Mouse (Mus musculus): ENCODE results near the gene Calm2. TPM values are rescaled to one million over a fixed set of nuclear protein-coding genes. Genes with fewer than 3 reads are reported as not detected.

Gene Calm2
- polyA plus RNA-seq, 2 experiments: 195 to 373 TPM

GRCm38 (mm10) chr17:87454121-87454520 is 7.4 kb upstream of the Calm2 start:
- DNase-seq (ENCODE audit: low read depth in 3 of 3, low spot score in 3 of 3): no peak
- ATAC-seq (ENCODE audit: insufficient read depth): no peak
- WGBS (ENCODE audit: insufficient replicate concordance): 72% methylated on average over 3 of the region's 3 CpGs

DNA sequence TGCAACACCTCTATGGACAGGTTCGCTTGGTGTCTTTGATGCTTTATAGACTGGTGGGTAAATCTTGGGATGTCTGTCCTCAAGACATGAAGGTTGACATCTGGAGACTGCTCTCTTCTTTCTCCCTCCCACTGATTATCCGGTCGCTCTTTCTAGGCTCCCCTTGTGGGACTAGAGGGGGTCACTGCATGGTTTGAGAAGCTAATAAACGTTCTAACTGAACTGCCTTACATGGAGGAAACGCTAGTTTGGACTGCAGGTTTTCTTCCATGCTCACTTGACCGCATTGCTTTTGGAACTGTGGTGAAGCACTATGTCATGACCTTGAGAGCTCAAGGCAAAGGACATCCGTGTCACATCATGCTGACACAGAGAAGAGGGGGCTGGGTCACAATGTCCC is 6.6 kb upstream of the Calm2 start:
- 66% methylated on average over 7 of the region's 7 CpGs for WGBS (ENCODE audit: insufficient replicate concordance)
- Histone ChIP-seq H3K4me3 (ENCODE audit: insufficient read depth in 1 of 2, low read depth in 2 of 2, low read length in 2 of 2) (no peak overlapping the region), H3K36me3 (replicated peaks; ENCODE audit: control insufficient read depth, insufficient read depth, low read depth) (no peaks in the 10 kb centered on the region), H3K27ac (no peak overlapping the region), H3K9ac (replicated peaks) (no peak overlapping the region), H3K27me3 (ENCODE audit: control insufficient read depth, insufficient read depth, low read length) (no peaks in the 10 kb centered on the region), H3K4me1 (replicated peaks; ENCODE audit: control insufficient read depth in 2 of 2, insufficient read depth in 2 of 2, low read length in 1 of 2) (peaks cover 8 to 17% of the 10 kb centered on the region in 2 experiments; a peak in 3 of 4 replicates), H3K4me2 (ENCODE audit: low read depth) (no peak overlapping the region), H3K9me3 (ENCODE audit: control insufficient read depth, low read length) (no peaks in the 10 kb centered on the region)
- no peak for DNase-seq (ENCODE audit: low read depth in 3 of 3, low spot score in 3 of 3)
- no peak for TF ChIP-seq EP300 (IDR thresholded peaks at IDR 0.05; ENCODE audit: low read depth)
- no peak for TF ChIP-seq CTCF (IDR thresholded peaks at IDR 0.05; ENCODE audit: low read depth)
- no peak for ATAC-seq (ENCODE audit: insufficient read depth)

More at GRCm38 (mm10) chr17:87454121-87454520, 7.4 kb upstream of the Calm2 start:
- Histone ChIP-seq H3K4me2 (ENCODE audit: low read depth) (no peak overlapping the region), H3K27me3 (ENCODE audit: control insufficient read depth, insufficient read depth, low read length) (no peaks in the 10 kb centered on the region), H3K9me3 (ENCODE audit: control insufficient read depth, low read length) (no peaks in the 10 kb centered on the region), H3K36me3 (replicated peaks; ENCODE audit: control insufficient read depth, insufficient read depth, low read depth) (no peaks in the 10 kb centered on the region), H3K4me3 (ENCODE audit: insufficient read depth in 1 of 2, low read depth in 2 of 2, low read length in 2 of 2) (no peak overlapping the region), H3K4me1 (replicated peaks; ENCODE audit: control insufficient read depth in 2 of 2, insufficient read depth in 2 of 2, low read length in 1 of 2) (peaks cover 4 to 18% of the 10 kb centered on the region in 2 experiments; a peak in 3 of 4 replicates), H3K9ac (replicated peaks) (no peak overlapping the region), H3K27ac (no peak overlapping the region)
- TF ChIP-seq CTCF (IDR thresholded peaks at IDR 0.05; ENCODE audit: low read depth): no peak
- TF ChIP-seq EP300 (IDR thresholded peaks at IDR 0.05; ENCODE audit: low read depth): no peak

- peaks cover 7% of the 10 kb centered on the region for H3K36me3 ChIP-seq (replicated peaks; ENCODE audit: control insufficient read depth, insufficient read depth, low read depth)
- no peak overlapping the region for H3K27ac ChIP-seq
- H3K4me1 ChIP-seq (replicated peaks; ENCODE audit: control insufficient read depth in 2 of 2, insufficient read depth in 2 of 2, low read length in 1 of 2): peaks cover 21 to 23% of the 10 kb centered on the region in 2 experiments
- no peaks in the 10 kb centered on the region for H3K27me3 ChIP-seq (ENCODE audit: control insufficient read depth, insufficient read depth, low read length)
- 9% methylated on average over 8 of the region's 8 CpGs for WGBS (ENCODE audit: insufficient replicate concordance)
- no peak overlapping the region for H3K4me3 ChIP-seq (ENCODE audit: insufficient read depth in 1 of 2, low read depth in 2 of 2, low read length in 2 of 2)
- no peaks in the 10 kb centered on the region for H3K9me3 ChIP-seq (ENCODE audit: control insufficient read depth, low read length)
- H3K9ac ChIP-seq (replicated peaks): 0 out of 2 replicates have a peak overlapping the region, but pooled peaks have one; percentile 5
- peak overlapping the region; percentile 42 for H3K4me2 ChIP-seq (ENCODE audit: low read depth)
- TF ChIP-seq EP300 (IDR thresholded peaks at IDR 0.05; ENCODE audit: low read depth): no peak
- TF ChIP-seq CTCF (IDR thresholded peaks at IDR 0.05; ENCODE audit: low read depth): no peak
- ATAC-seq (ENCODE audit: insufficient read depth) (no peak), DNase-seq (ENCODE audit: low read depth in 3 of 3, low spot score in 3 of 3) (no peak)
These were observed 2.1 kb upstream of the Calm2 start for GRCm38 (mm10) chr17:87448881-87449280.

DNA sequence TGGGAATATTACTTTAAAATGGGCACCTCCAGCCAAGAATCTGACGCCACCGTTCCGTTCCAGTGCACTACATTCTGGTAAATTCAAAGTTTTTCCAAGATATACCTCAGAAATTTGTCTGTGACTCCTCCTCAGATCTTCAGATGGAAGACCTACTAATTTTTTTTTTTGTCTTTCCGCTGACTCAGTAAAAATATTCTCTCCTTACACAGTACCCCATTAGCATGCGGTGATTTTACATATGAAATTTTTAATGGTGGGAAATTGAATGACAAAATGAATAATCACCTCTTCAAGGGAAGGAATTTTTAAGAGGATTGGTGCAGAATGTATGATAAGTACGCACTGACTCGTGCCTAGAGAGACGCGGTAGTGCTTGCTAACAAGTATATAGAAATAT is 1.6 kb upstream of the Calm2 start:
- Histone ChIP-seq H3K9ac (replicated peaks) (no peak overlapping the region), H3K4me2 (ENCODE audit: low read depth) (peak overlapping the region; percentile 42)
- WGBS (ENCODE audit: insufficient replicate concordance): 75% methylated on average over 9 of the region's 9 CpGs

GRCm38 (mm10) chr17:87447612-87448200 is 971 bp upstream of the Calm2 start:
- 39% methylated on average over 12 of the region's 12 CpGs for WGBS (ENCODE audit: insufficient replicate concordance)
- TF ChIP-seq CTCF (IDR thresholded peaks at IDR 0.05; ENCODE audit: low read depth) (no peak), EP300 (IDR thresholded peaks at IDR 0.05; ENCODE audit: low read depth) (no peak)
- H3K4me1 ChIP-seq (replicated peaks; ENCODE audit: control insufficient read depth in 2 of 2, insufficient read depth in 2 of 2, low read length in 1 of 2): peaks cover 28 to 30% of the 10 kb centered on the region in 2 experiments
- DNase-seq (ENCODE audit: low read depth in 3 of 3, low spot score in 3 of 3) (no peak), ATAC-seq (ENCODE audit: insufficient read depth) (no peak)
- peak overlapping the region; percentile 38; the same call in 1 of the 2 replicates for H3K27ac ChIP-seq
- H3K36me3 ChIP-seq (replicated peaks; ENCODE audit: control insufficient read depth, insufficient read depth, low read depth): peaks cover 8% of the 10 kb centered on the region
- peak overlapping the region; percentile 80 for H3K9ac ChIP-seq (replicated peaks)
- no peaks in the 10 kb centered on the region for H3K9me3 ChIP-seq (ENCODE audit: control insufficient read depth, low read length)
- peak overlapping the region; percentile 62 to 98 for H3K4me3 ChIP-seq (ENCODE audit: insufficient read depth in 1 of 2, low read depth in 2 of 2, low read length in 2 of 2)
- H3K27me3 ChIP-seq (ENCODE audit: control insufficient read depth, insufficient read depth, low read length): no peaks in the 10 kb centered on the region
- peak overlapping the region; percentile 85 for H3K4me2 ChIP-seq (ENCODE audit: low read depth)

More for the DNA sequence above, 1.6 kb upstream of the Calm2 start:
- no peaks in the 10 kb centered on the region for H3K9me3 ChIP-seq (ENCODE audit: control insufficient read depth, low read length)
- peaks cover 8% of the 10 kb centered on the region for H3K36me3 ChIP-seq (replicated peaks; ENCODE audit: control insufficient read depth, insufficient read depth, low read depth)
- TF ChIP-seq CTCF (IDR thresholded peaks at IDR 0.05; ENCODE audit: low read depth): no peak
- TF ChIP-seq EP300 (IDR thresholded peaks at IDR 0.05; ENCODE audit: low read depth): no peak
- no peak overlapping the region for H3K27ac ChIP-seq
- ATAC-seq (ENCODE audit: insufficient read depth) (no peak), DNase-seq (ENCODE audit: low read depth in 3 of 3, low spot score in 3 of 3) (no peak)
- no peaks in the 10 kb centered on the region for H3K27me3 ChIP-seq (ENCODE audit: control insufficient read depth, insufficient read depth, low read length)
- no peak overlapping the region for H3K4me3 ChIP-seq (ENCODE audit: insufficient read depth in 1 of 2, low read depth in 2 of 2, low read length in 2 of 2)
- H3K4me1 ChIP-seq (replicated peaks; ENCODE audit: control insufficient read depth in 2 of 2, insufficient read depth in 2 of 2, low read length in 1 of 2): peaks cover 27% of the 10 kb centered on the region in 2 experiments

Data from liver, embryonic 14.5 days (tissue).